Mouse (Mus musculus) MEL (cell line): ENCODE data around the gene Ndufv2. TPM values are rescaled to one million over a fixed set of nuclear protein-coding genes. Genes with fewer than 3 reads are reported as not detected.

Experiments used
- DNase-seq: peaks from one replicate; pipeline ENCODE4 v3.0.0; 2011; ENCODE audit warnings: low read depth, low spot score
- H3K27ac ChIP-seq: 2 replicates; pipeline ENCODE4 v1.5.1; 2012; ENCODE audit warnings: low read depth, mild to moderate bottlenecking, control low read depth, low read length, moderate library complexity; ENCODE audit not compliant: control insufficient read depth
- H3K27me3 ChIP-seq, 2 experiments: fragments of 150-350 bp in 1 of 2; sonication (generic) in 1 of 2; 2 replicates each; pipeline ENCODE4 v1.6.1; 2012; ENCODE audit warnings: low read length in 2 of 2, mild to moderate bottlenecking in 2 of 2, improper control_type of control experiment in 1 of 2, moderate library complexity in 1 of 2; ENCODE audit not compliant: insufficient read depth in 2 of 2, control insufficient read depth in 1 of 2
- H3K36me3 ChIP-seq, 2 experiments: 2 replicates each; pipeline ENCODE4 v1.6.1; 2012 to 2014; ENCODE audit warnings: low read length in 2 of 2, improper control_type of control experiment in 1 of 2, inconsistent platforms in 1 of 2, mild to moderate bottlenecking in 1 of 2; ENCODE audit not compliant: insufficient read depth in 2 of 2, control insufficient read depth in 1 of 2
- H3K4me1 ChIP-seq, 2 experiments: fragments of 150-350 bp in 1 of 2; sonication (generic) in 1 of 2; 2 replicates each; pipeline ENCODE4 v1.6.1; 2012; ENCODE audit warnings: low read length in 2 of 2, improper control_type of control experiment in 1 of 2, mild to moderate bottlenecking in 1 of 2; ENCODE audit not compliant: insufficient read depth in 2 of 2, control insufficient read depth in 1 of 2
- H3K4me3 ChIP-seq, 2 experiments: fragments of 150-350 bp in 1 of 2; sonication (generic) in 1 of 2; 2 replicates each; pipeline ENCODE4 v1.5.1; 2012; ENCODE audit warnings: low read depth in 2 of 2, low read length in 2 of 2, mild to moderate bottlenecking in 2 of 2, moderate library complexity in 2 of 2, control low read depth in 1 of 2, improper control_type of control experiment in 1 of 2; ENCODE audit not compliant: control insufficient read depth in 1 of 2, insufficient read depth in 1 of 2
- H3K79me2 ChIP-seq: 2 replicates; pipeline ENCODE4 v1.6.1; 2012; ENCODE audit warnings: mild to moderate bottlenecking, low read length, moderate library complexity; ENCODE audit not compliant: control insufficient read depth, poor library complexity, insufficient read depth
- H3K9ac ChIP-seq: 2 replicates; pipeline ENCODE4 v1.6.1; 2012; ENCODE audit warnings: low read depth, mild to moderate bottlenecking, control low read depth, low read length, moderate library complexity; ENCODE audit not compliant: control insufficient read depth, poor library complexity, severe bottlenecking
- H3K9me3 ChIP-seq: fragments of 150-350 bp; sonication (generic); replicated peaks from 2 replicates; pipeline ENCODE4 v1.6.1; 2012; ENCODE audit warnings: mild to moderate bottlenecking, low read length, improper control_type of control experiment, moderate library complexity; ENCODE audit not compliant: insufficient read depth
- BHLHE40 ChIP-seq: IDR thresholded peaks from 2 replicates; pipeline ENCODE4 v1.6.1; 2012; ENCODE audit warnings: low read depth, mild to moderate bottlenecking, inconsistent platforms, low read length, improper control_type of control experiment, borderline replicate concordance
- CHD1 ChIP-seq: IDR thresholded peaks from 2 replicates; pipeline ENCODE4 v1.6.1; 2012; ENCODE audit warnings: low read depth, mild to moderate bottlenecking, inconsistent platforms, low read length, improper control_type of control experiment
- CTCF ChIP-seq, 3 experiments: IDR thresholded peaks in 2 of 3; conservative IDR thresholded peaks in 1 of 3; 2 replicates each; pipeline ENCODE4 v1.5.1; 2011 to 2012; ENCODE audit warnings: low read length in 3 of 3, low read depth in 2 of 3, mild to moderate bottlenecking in 2 of 3, improper control_type of control experiment in 1 of 3, inconsistent platforms in 1 of 3, mixed read lengths in 1 of 3, moderate library complexity in 1 of 3; ENCODE audit not compliant: control insufficient read depth in 1 of 3, insufficient read depth in 1 of 3, poor library complexity in 1 of 3, severe bottlenecking in 1 of 3
- ELF1 ChIP-seq: IDR thresholded peaks from 2 replicates; pipeline ENCODE4 v1.6.1; 2014; ENCODE audit warnings: low read depth, mild to moderate bottlenecking, inconsistent platforms, low read length, improper control_type of control experiment, moderate library complexity
- EP300 ChIP-seq, 2 experiments: IDR thresholded peaks; 2 replicates each; pipeline ENCODE4 v1.6.1; 2011; ENCODE audit warnings: improper control_type of control experiment in 2 of 2, low read length in 2 of 2, low read depth in 1 of 2, mild to moderate bottlenecking in 1 of 2
- GABPA ChIP-seq: IDR thresholded peaks from 2 replicates; pipeline ENCODE4 v1.6.1; 2012; ENCODE audit warnings: low read depth, mild to moderate bottlenecking, inconsistent platforms, low read length, improper control_type of control experiment, moderate library complexity
- GATA1 ChIP-seq: IDR thresholded peaks from 2 replicates; pipeline ENCODE4 v1.6.1; 2011; ENCODE audit warnings: low read depth, low read length, improper control_type of control experiment
- HCFC1 ChIP-seq: IDR thresholded peaks from 2 replicates; pipeline ENCODE4 v1.6.1; 2012; ENCODE audit warnings: low read depth, mild to moderate bottlenecking, inconsistent platforms, low read length, improper control_type of control experiment, moderate library complexity
- JUND ChIP-seq: IDR thresholded peaks from 2 replicates; pipeline ENCODE4 v1.6.1; 2011; ENCODE audit warnings: low read depth, mild to moderate bottlenecking, improper control_type of control experiment, low read length
- KAT2A ChIP-seq: conservative IDR thresholded peaks from 2 replicates; pipeline ENCODE4 v1.6.1; 2012; ENCODE audit warnings: low read depth, low read length, improper control_type of control experiment, inconsistent platforms
- MAFK ChIP-seq: IDR thresholded peaks from 2 replicates; pipeline ENCODE4 v1.6.1; 2011; ENCODE audit warnings: low read depth, mild to moderate bottlenecking, low read length, improper control_type of control experiment, borderline replicate concordance
- MAX ChIP-seq: IDR thresholded peaks from 2 replicates; pipeline ENCODE4 v1.6.1; 2011; ENCODE audit warnings: low read length, improper control_type of control experiment
- MAZ ChIP-seq: IDR thresholded peaks from 2 replicates; pipeline ENCODE4 v1.6.1; 2012; ENCODE audit warnings: low read depth, mild to moderate bottlenecking, inconsistent platforms, low read length, improper control_type of control experiment
- MXI1 ChIP-seq: IDR thresholded peaks from 2 replicates; pipeline ENCODE4 v1.6.1; 2011; ENCODE audit warnings: mild to moderate bottlenecking, low read depth, low read length, improper control_type of control experiment
- MYC ChIP-seq: IDR thresholded peaks from 2 replicates; pipeline ENCODE4 v1.6.1; 2011; ENCODE audit warnings: low read depth, mild to moderate bottlenecking, low read length, improper control_type of control experiment, moderate library complexity
- NELFE ChIP-seq: IDR thresholded peaks from 2 replicates; pipeline ENCODE4 v1.6.1; 2011; ENCODE audit warnings: low read depth, low read length, improper control_type of control experiment
- NRF1 ChIP-seq: IDR thresholded peaks from 2 replicates; pipeline ENCODE4 v1.6.1; 2014; ENCODE audit warnings: low read depth, mild to moderate bottlenecking, inconsistent platforms, low read length, improper control_type of control experiment, moderate library complexity; ENCODE audit not compliant: poor library complexity, insufficient read depth, severe bottlenecking
- POLR2A ChIP-seq, 2 experiments: IDR thresholded peaks; 2 replicates each; pipeline ENCODE4 v1.6.1; 2011 to 2012; ENCODE audit warnings: low read length in 2 of 2, mild to moderate bottlenecking in 2 of 2, control low read depth in 1 of 2, improper control_type of control experiment in 1 of 2, low read depth in 1 of 2, moderate library complexity in 1 of 2; ENCODE audit not compliant: control insufficient read depth in 1 of 2, insufficient read depth in 1 of 2, poor library complexity in 1 of 2
- POLR2AphosphoS2 ChIP-seq: IDR thresholded peaks from 2 replicates; pipeline ENCODE4 v1.6.1; 2011; ENCODE audit warnings: low read length, improper control_type of control experiment
- POLR2AphosphoS5 ChIP-seq: IDR thresholded peaks from 2 replicates; pipeline ENCODE4 v1.6.1; 2012; ENCODE audit warnings: low read depth, borderline replicate concordance, mild to moderate bottlenecking, inconsistent platforms, low read length, moderate library complexity, mixed read lengths
- RAD21 ChIP-seq: IDR thresholded peaks from 2 replicates; pipeline ENCODE4 v1.6.1; 2011; ENCODE audit warnings: mild to moderate bottlenecking, low read depth, low read length, improper control_type of control experiment
- RCOR1 ChIP-seq: IDR thresholded peaks from 2 replicates; pipeline ENCODE4 v1.6.1; 2012; ENCODE audit warnings: low read depth, mild to moderate bottlenecking, inconsistent platforms, low read length, improper control_type of control experiment
- SIN3A ChIP-seq: IDR thresholded peaks from 2 replicates; pipeline ENCODE4 v1.6.1; 2012; ENCODE audit warnings: low read length, improper control_type of control experiment, inconsistent platforms
- SMC3 ChIP-seq: IDR thresholded peaks from 2 replicates; pipeline ENCODE4 v1.6.1; 2011; ENCODE audit warnings: low read depth, low read length, improper control_type of control experiment
- TAL1 ChIP-seq: IDR thresholded peaks from 2 replicates; pipeline ENCODE4 v1.6.1; 2012; ENCODE audit warnings: mild to moderate bottlenecking, inconsistent platforms, low read length, moderate library complexity, mixed read lengths
- TBP ChIP-seq: IDR thresholded peaks from 2 replicates; pipeline ENCODE4 v1.8.0; 2011; ENCODE audit warnings: low read depth, low read length, improper control_type of control experiment
- TCF12 ChIP-seq: IDR thresholded peaks from 2 replicates; pipeline ENCODE4 v1.6.1; 2014; ENCODE audit warnings: low read depth, mild to moderate bottlenecking, inconsistent platforms, low read length, improper control_type of control experiment, moderate library complexity
- UBTF ChIP-seq: IDR thresholded peaks from 2 replicates; pipeline ENCODE4 v1.6.1; 2012; ENCODE audit warnings: low read depth, mild to moderate bottlenecking, inconsistent platforms, low read length, improper control_type of control experiment, moderate library complexity, borderline replicate concordance; ENCODE audit not compliant: insufficient read depth
- USF1 ChIP-seq: IDR thresholded peaks from 2 replicates; pipeline ENCODE4 v1.6.1; 2014; ENCODE audit warnings: low read depth, mild to moderate bottlenecking, inconsistent platforms, low read length, improper control_type of control experiment, moderate library complexity
- USF2 ChIP-seq, 2 experiments: IDR thresholded peaks; 2 replicates each; pipeline ENCODE4 v1.6.1; 2011 to 2012; ENCODE audit warnings: improper control_type of control experiment in 2 of 2, low read length in 2 of 2, borderline replicate concordance in 1 of 2, inconsistent platforms in 1 of 2, low read depth in 1 of 2, mild to moderate bottlenecking in 1 of 2; ENCODE audit not compliant: insufficient read depth in 1 of 2
- ZKSCAN1 ChIP-seq: IDR thresholded peaks from 2 replicates; pipeline ENCODE4 v1.6.1; 2012; ENCODE audit warnings: low read depth, mild to moderate bottlenecking, inconsistent platforms, low read length, improper control_type of control experiment, moderate library complexity
- ZMIZ1 ChIP-seq: IDR thresholded peaks from 2 replicates; pipeline ENCODE4 v1.6.1; 2012; ENCODE audit warnings: low read depth, mild to moderate bottlenecking, inconsistent platforms, low read length, improper control_type of control experiment, moderate library complexity
- ZNF384 ChIP-seq: IDR thresholded peaks from 2 replicates; pipeline ENCODE4 v1.6.1; 2012; ENCODE audit warnings: low read depth, mild to moderate bottlenecking, inconsistent platforms, low read length, improper control_type of control experiment
- polyA plus RNA-seq, 2 experiments: library from polyadenylated mRNA; stranded (reverse) in 1 of 2; unstranded in 1 of 2; fragments of >175 nt in 1 of 2; fragments of >200 nt in 1 of 2; gene quantifications; 2 replicates each; pipeline versions ENCODE4 v1.2.1 to v1.2.4; 2012; ENCODE audit warnings: low replicate concordance in 2 of 2, low read depth in 1 of 2; ENCODE audit not compliant: insufficient read length in 2 of 2, insufficient read depth in 1 of 2, missing spikeins in 1 of 2
- total RNA-seq: library from RNA; depleted of rRNA; stranded (reverse); fragments of 300-350 nt; gene quantifications from 2 replicates; pipeline ENCODE4 v1.2.3, GENCODE M21; 2012; rRNA removed

Gene Ndufv2
- 150 and 169 TPM in 2 replicates for total RNA-seq
- polyA plus RNA-seq, result 100 to 1,000 TPM in 1 of 2 experiments, not detected in 1; 178 TPM

DNA sequence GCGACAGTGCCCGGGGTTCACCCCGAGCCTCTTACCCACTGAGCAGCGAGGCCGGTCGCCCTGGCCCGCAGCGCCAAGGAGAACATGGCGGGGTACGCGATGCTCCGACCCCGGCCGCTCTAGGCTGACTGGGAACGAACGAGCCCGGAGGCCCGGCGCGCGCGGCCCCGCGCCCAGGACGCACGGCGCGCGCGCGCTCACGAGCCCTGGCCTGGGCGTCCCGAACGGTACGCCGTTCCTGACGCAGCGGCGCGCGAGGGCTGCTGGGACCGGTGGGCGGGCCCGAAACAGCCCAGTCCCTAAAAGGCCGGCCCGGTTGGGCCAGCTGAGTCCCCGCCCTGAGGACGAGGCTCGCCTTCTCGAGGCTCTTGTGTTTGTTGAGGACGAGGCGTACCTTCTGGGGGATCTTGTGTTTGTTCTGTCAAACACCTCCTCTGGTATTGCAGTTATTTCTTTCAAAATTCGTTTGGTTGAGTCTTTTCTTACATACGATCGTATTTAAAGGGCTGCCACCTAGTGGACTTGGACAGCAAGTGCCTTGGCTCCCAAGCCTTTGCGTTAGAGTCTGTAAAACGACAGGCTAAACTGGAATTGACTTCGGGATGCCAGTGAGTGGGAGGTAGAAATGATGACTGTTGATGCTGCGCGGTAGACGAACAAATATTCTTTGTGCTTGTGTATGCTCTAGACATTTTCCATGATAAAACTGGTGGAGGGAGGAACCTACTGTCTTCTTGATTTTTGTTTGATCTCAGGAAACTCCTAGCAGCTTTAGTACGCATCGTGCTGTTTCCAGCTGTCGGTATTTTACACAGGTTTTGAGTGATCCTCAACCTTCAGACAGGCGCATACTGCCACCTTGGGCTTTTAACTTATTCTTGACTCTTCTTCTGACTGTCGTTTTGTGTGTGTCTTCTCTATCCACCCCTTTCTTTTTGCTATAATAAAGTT, at the start of gene Ndufv2:
Gene Ndufv2, minus strand, starts transcription at position 180 of the 951 bp plus-strand sequence.
- Histone ChIP-seq H3K4me1 (peaks cover 2 to 11% of the 10 kb centered on the region in 2 experiments), H3K9me3 (no peaks in the 10 kb centered on the region), H3K36me3 (peaks cover 1 to 30% of the 10 kb centered on the region in 2 experiments; a peak in 3 of 4 replicates), H3K27me3 (no peaks in the 10 kb centered on the region; a peak in 1 of 4 replicates), H3K9ac (peak within 1 kb of the TSS; percentile 100), H3K4me3 (peak within 1 kb of the TSS; percentile 90 to 98), H3K79me2 (peaks cover 34% of the 10 kb centered on the region), H3K27ac (peak within 1 kb of the TSS; percentile 94)
- DNase-seq, result peak; percentile 97
- TF ChIP-seq ZMIZ1, result peak; percentile 94
- no peak for TF ChIP-seq MAFK
- peak; percentile 45; the same call in 1 of the 2 replicates for TF ChIP-seq TCF12
- 0 out of 2 replicates have a peak, but pooled peaks have one; percentile 18 for TF ChIP-seq CHD1
- peak; percentile 89 to 93 for TF ChIP-seq POLR2A (IDR thresholded peaks at IDR 0.05; ENCODE audit: control insufficient read depth in 1 of 2, insufficient read depth in 1 of 2, low read depth in 1 of 2, low read length in 2 of 2, poor library complexity in 1 of 2)
- TF ChIP-seq ELF1, result peak; percentile 8; the same call in 1 of the 2 replicates
- TF ChIP-seq ZNF384, result no peak
- TF ChIP-seq RCOR1, result peak; percentile 11; the same call in 1 of the 2 replicates
- no peak for TF ChIP-seq ZKSCAN1
- peak; percentile 28; the same call in 1 of the 2 replicates for TF ChIP-seq MYC
- 0 out of 2 replicates have a peak, but pooled peaks have one; percentile 53 for TF ChIP-seq MAZ
- peak; percentile 52 to 80 (median 65) for TF ChIP-seq CTCF (IDR thresholded peaks at IDR 0.05 in 2 of 3, conservative IDR thresholded peaks at IDR 0.05 in 1 of 3; ENCODE audit: control insufficient read depth in 1 of 3, insufficient read depth in 1 of 3, low read depth in 2 of 3, low read length in 3 of 3, poor library complexity in 1 of 3, severe bottlenecking in 1 of 3)
- TF ChIP-seq GABPA, result no peak
- TF ChIP-seq USF1, result 0 out of 2 replicates have a peak, but pooled peaks have one; percentile 9
- peak in 1 of 2 experiments; percentile 6; a peak in 2 of 4 replicates for TF ChIP-seq EP300 (IDR thresholded peaks at IDR 0.05; ENCODE audit: low read depth in 1 of 2, low read length in 2 of 2)
- TF ChIP-seq POLR2AphosphoS2, result peak; percentile 87
- TF ChIP-seq GATA1, result no peak
- TF ChIP-seq MAX, result 0 out of 2 replicates have a peak, but pooled peaks have one; percentile 66
- no peak; the same call in 1 of the 2 replicates for TF ChIP-seq KAT2A
- peak; percentile 40 for TF ChIP-seq RAD21
- no peak for TF ChIP-seq USF2 (IDR thresholded peaks at IDR 0.05; ENCODE audit: borderline replicate concordance in 1 of 2, insufficient read depth in 1 of 2, low read depth in 1 of 2, low read length in 2 of 2)
- TF ChIP-seq UBTF, result no peak
- peak; percentile 95 for TF ChIP-seq NELFE
- TF ChIP-seq BHLHE40, result no peak
- TF ChIP-seq SMC3, result peak; percentile 46
- TF ChIP-seq MXI1, result peak; percentile 77
- no peak for TF ChIP-seq TAL1
- TF ChIP-seq JUND, result no peak
- peak; percentile 36; the same call in 1 of the 2 replicates for TF ChIP-seq NRF1
- TF ChIP-seq HCFC1, result peak; percentile 82
- TF ChIP-seq POLR2AphosphoS5, result no peak
- TF ChIP-seq SIN3A, result peak; percentile 84
- no peak; the same call in 1 of the 2 replicates for TF ChIP-seq TBP
